Mouse (Mus musculus) liver, embryonic 14.5 days (tissue): ENCODE data around the gene Gck. TPM values are rescaled to one million over a fixed set of nuclear protein-coding genes. Genes with fewer than 3 reads are reported as not detected.
"Not testable (repeated sequence)": the region's sequence is repeated elsewhere in the genome, so short reads cannot be mapped to it uniquely, and the experiment has no call there.

Source experiments
- ATAC-seq: fragments of 200-750 bp; cut with Nextera tagmentation; 2 replicates; pipeline ENCODE4 v1.8.0; 2017; ENCODE audit warnings: moderate number of reproducible peaks, mild to moderate bottlenecking, moderate library complexity; ENCODE audit not compliant: insufficient read depth
- DNase-seq, 3 experiments: peaks; one replicate each; pipeline ENCODE4 v3.0.0-alpha.2; 2012 to 2013; ENCODE audit warnings: low read depth in 3 of 3, low spot score in 3 of 3
- H3K27ac ChIP-seq: fragments of 300-500 bp; sonication (generic); 2 replicates; pipeline ENCODE4 v1.5.1; 2014; ENCODE audit warnings: moderate library complexity, mild to moderate bottlenecking, control low read depth, inconsistent platforms
- H3K27me3 ChIP-seq: fragments of 300-500 bp; sonication (generic); 2 replicates; pipeline ENCODE4 v1.6.1; 2014; ENCODE audit warnings: mild to moderate bottlenecking, low read length, moderate library complexity; ENCODE audit not compliant: control insufficient read depth, insufficient read depth
- H3K36me3 ChIP-seq: fragments of 300-500 bp; sonication (generic); replicated peaks from 2 replicates; pipeline ENCODE4 v1.6.1; 2014; ENCODE audit warnings: low read depth; ENCODE audit not compliant: control insufficient read depth, insufficient read depth
- H3K4me1 ChIP-seq, 2 experiments: fragments of 200-500 bp in 1 of 2; fragments of 300-500 bp in 1 of 2; sonication (generic) in 1 of 2; replicated peaks; 2 replicates each; pipeline ENCODE4 v1.6.1; 2012 to 2014; ENCODE audit warnings: antibody characterized with exemption in 1 of 2, inconsistent platforms in 1 of 2, low read length in 1 of 2; ENCODE audit not compliant: control insufficient read depth in 2 of 2, insufficient read depth in 2 of 2
- H3K4me2 ChIP-seq: fragments of 300-500 bp; sonication (generic); 2 replicates; pipeline ENCODE4 v1.6.1; 2014; ENCODE audit warnings: low read depth, mild to moderate bottlenecking, control low read depth, moderate library complexity
- H3K4me3 ChIP-seq, 2 experiments: fragments of 200-500 bp in 1 of 2; fragments of 300-500 bp in 1 of 2; sonication (generic) in 1 of 2; 2 replicates each; pipeline ENCODE4 v1.5.1; 2012 to 2014; ENCODE audit warnings: low read depth in 2 of 2, low read length in 2 of 2, mild to moderate bottlenecking in 2 of 2, control low read depth in 1 of 2, inconsistent platforms in 1 of 2, moderate library complexity in 1 of 2; ENCODE audit not compliant: insufficient read depth in 1 of 2
- H3K9ac ChIP-seq: fragments of 300-500 bp; sonication (generic); replicated peaks from 2 replicates; pipeline ENCODE4 v1.6.1; 2014; ENCODE audit warnings: mild to moderate bottlenecking, control low read depth, moderate library complexity
- H3K9me3 ChIP-seq: fragments of 300-500 bp; sonication (generic); 2 replicates; pipeline ENCODE4 v1.6.1; 2016; ENCODE audit warnings: low read length, mixed read lengths; ENCODE audit not compliant: control insufficient read depth
- CTCF ChIP-seq: IDR thresholded peaks from 2 replicates; pipeline ENCODE4 v1.5.1; 2016; ENCODE audit warnings: antibody characterized with exemption, low read depth, control low read depth
- EP300 ChIP-seq: IDR thresholded peaks from 2 replicates; pipeline ENCODE4 v1.6.1; 2016; ENCODE audit warnings: antibody characterized with exemption, low read depth
- WGBS: fragments of 180-500 bp; shearing (Covaris S2); extraction: QIAGEN DNeasy Blood & Tissue Kit; methylation state at CpG from one replicate; pipeline ENCODE4 v1.1.7; 2014; ENCODE audit not compliant: insufficient replicate concordance; 5-methylcytosine and 5-hydroxymethylcytosine counted together
- polyA plus RNA-seq, 2 experiments: library from polyadenylated mRNA; depleted of rRNA in 1 of 2; stranded (reverse) in 1 of 2; unstranded in 1 of 2; fragments of >200 nt; fragmentation: Nextera tagmentation in 1 of 2; extraction: Ambion mirVana in 1 of 2; gene quantifications; 2 replicates each; pipeline versions ENCODE4 v1.2.1 to v1.2.3; 2012 to 2014

Gene Gck
- polyA plus RNA-seq, 2 experiments = 0.15 to 0.20 TPM

GRCm38 (mm10) chr11:5942966-5943365 lies 6.9 kb downstream of the Gck start:
- Histone ChIP-seq H3K27ac (no peak overlapping the region), H3K36me3 (no peaks in the 10 kb centered on the region), H3K4me1 (no peaks in the 10 kb centered on the region; a peak in 1 of 4 replicates), H3K9me3 (no peaks in the 10 kb centered on the region), H3K4me2 (no peak overlapping the region), H3K9ac (no peak overlapping the region), H3K27me3 (no peaks in the 10 kb centered on the region), H3K4me3 (no peak overlapping the region)
- no peak for TF ChIP-seq CTCF
- no peak for TF ChIP-seq EP300
- DNase-seq (no peak), ATAC-seq (no peak)
- 67% methylated on average over 6 of the region's 6 CpGs for WGBS

- H3K4me3 ChIP-seq, H3K4me1 ChIP-seq, H3K9me3 ChIP-seq, H3K9ac ChIP-seq, ATAC-seq, DNase-seq, H3K27me3 ChIP-seq, H3K4me2 ChIP-seq, H3K27ac ChIP-seq, H3K36me3 ChIP-seq: not testable (repeated sequence)
- 82% methylated on average over 11 of the region's 11 CpGs for WGBS
Observed at GRCm38 (mm10) chr11:5934531-5934930, 15.3 kb downstream of the Gck start.

GRCm38 (mm10) chr11:5931947-5932346 lies 17.9 kb downstream of the Gck start:
- H3K9ac ChIP-seq, ATAC-seq, H3K4me2 ChIP-seq, H3K9me3 ChIP-seq, H3K27ac ChIP-seq, H3K36me3 ChIP-seq, H3K27me3 ChIP-seq, H3K4me1 ChIP-seq, H3K4me3 ChIP-seq, DNase-seq: not testable (repeated sequence)
- 67% methylated on average over 6 of the region's 6 CpGs for WGBS
- peak; percentile 47 for TF ChIP-seq CTCF

GRCm38 (mm10) chr11:5930578-5930977 lies 19.3 kb downstream of the Gck start:
- TF ChIP-seq CTCF (no peak), EP300 (no peak)
- H3K4me2 ChIP-seq = no peak overlapping the region
- 50% methylated on average over 1 of the region's 1 CpGs for WGBS

GRCm38 (mm10) chr11:5926696-5927220 lies 23.1 kb downstream of the Gck start:
- no peak overlapping the region for H3K27ac ChIP-seq
- H3K4me3 ChIP-seq = no peak overlapping the region
- 55% methylated on average over 3 of the region's 3 CpGs for WGBS
- no peaks in the 10 kb centered on the region for H3K36me3 ChIP-seq
- H3K9ac ChIP-seq = no peak overlapping the region
- no peak overlapping the region for H3K4me2 ChIP-seq
- no peak for ATAC-seq
- no peaks in the 10 kb centered on the region for H3K9me3 ChIP-seq
- H3K27me3 ChIP-seq = no peaks in the 10 kb centered on the region
- TF ChIP-seq CTCF = no peak
- H3K4me1 ChIP-seq = no peaks in the 10 kb centered on the region
- no peak for DNase-seq

More at GRCm38 (mm10) chr11:5930578-5930977, 19.3 kb downstream of the Gck start:
- Histone ChIP-seq H3K27ac (no peak overlapping the region), H3K4me1 (no peaks in the 10 kb centered on the region), H3K27me3 (no peaks in the 10 kb centered on the region), H3K9ac (no peak overlapping the region), H3K4me3 (no peak overlapping the region), H3K36me3 (no peaks in the 10 kb centered on the region), H3K9me3 (no peaks in the 10 kb centered on the region)
- ATAC-seq = no peak
- DNase-seq = no peak
